Mouse (Mus musculus): ENCODE results near the gene Naa15. TPM values are rescaled to one million over a fixed set of nuclear protein-coding genes. Genes with fewer than 3 reads are reported as not detected.

Naa15 gene
- polyA plus RNA-seq, 1 experiment from 2014 or later, result 45.7 TPM

DNA sequence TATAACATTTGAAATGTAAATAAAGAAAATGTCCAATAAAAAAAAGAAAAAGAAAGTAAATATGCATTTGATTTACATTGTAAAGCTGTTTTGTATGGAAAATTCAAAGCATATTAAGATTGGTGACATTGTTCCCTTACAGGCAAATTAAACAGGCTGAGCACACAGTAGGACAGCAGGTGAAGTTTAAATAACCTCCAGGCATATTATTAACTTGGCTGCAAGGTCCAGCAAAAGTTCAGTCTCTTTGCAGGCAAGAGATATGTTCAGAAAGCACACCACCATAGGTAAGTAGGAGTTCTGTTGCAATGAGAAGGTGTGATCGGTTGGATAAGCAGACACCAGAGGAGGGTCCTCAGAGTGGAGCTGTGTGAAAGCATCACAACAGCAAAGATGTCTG, 83.0 kb downstream of the Naa15 start:
- Histone ChIP-seq H3K4me3 (ENCODE audit: low read depth, low read length) (no peak overlapping the region), H3K9ac (replicated peaks; ENCODE audit: low read depth, low read length) (no peak overlapping the region), H3K9me3 (ENCODE audit: control insufficient read depth, low read depth, low read length) (no peaks in the 10 kb centered on the region), H3K36me3 (ENCODE audit: control insufficient read depth, insufficient read depth, low read length) (peaks cover 13% of the 10 kb centered on the region), H3K4me1 (ENCODE audit: control insufficient read depth, insufficient read depth, low read length) (no peaks in the 10 kb centered on the region), H3K27ac (ENCODE audit: low read length) (no peak overlapping the region), H3K4me2 (replicated peaks; ENCODE audit: low read depth, low read length) (no peak overlapping the region), H3K27me3 (ENCODE audit: control insufficient read depth, insufficient read depth, low read length) (no peaks in the 10 kb centered on the region)
- ATAC-seq (ENCODE audit: insufficient number of reproducible peaks, insufficient read depth, low FRiP score, low read depth), result no peak
- 90% methylated on average over 1 of the region's 1 CpGs for WGBS

DNA sequence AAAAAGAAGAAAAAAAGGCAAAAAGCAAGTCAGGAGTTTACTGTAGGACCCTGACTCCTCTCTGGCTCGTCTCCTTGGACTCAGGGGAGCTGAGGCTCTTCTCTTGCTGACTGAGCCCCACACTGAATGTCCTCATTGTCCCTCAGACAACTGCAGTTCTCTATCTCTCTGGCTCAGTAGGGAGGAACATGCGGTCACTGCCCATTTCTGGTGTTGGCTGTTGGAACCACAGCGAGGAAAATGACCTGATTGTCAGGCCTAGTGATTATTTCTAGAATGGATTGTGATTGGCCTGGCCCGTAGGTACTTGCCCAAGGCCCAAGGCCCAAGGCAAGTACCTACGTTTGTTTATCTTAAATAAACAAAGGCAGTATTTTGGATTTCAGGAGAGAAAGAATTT, 83.7 kb downstream of the Naa15 start:
- Histone ChIP-seq H3K9me3 (ENCODE audit: control insufficient read depth, low read depth, low read length) (no peaks in the 10 kb centered on the region), H3K4me1 (ENCODE audit: control insufficient read depth, insufficient read depth, low read length) (no peaks in the 10 kb centered on the region), H3K4me3 (ENCODE audit: low read depth, low read length) (no peak overlapping the region), H3K36me3 (ENCODE audit: control insufficient read depth, insufficient read depth, low read length) (peaks cover 8% of the 10 kb centered on the region), H3K9ac (replicated peaks; ENCODE audit: low read depth, low read length) (no peak overlapping the region), H3K27ac (ENCODE audit: low read length) (no peak overlapping the region), H3K4me2 (replicated peaks; ENCODE audit: low read depth, low read length) (no peak overlapping the region), H3K27me3 (ENCODE audit: control insufficient read depth, insufficient read depth, low read length) (no peaks in the 10 kb centered on the region)
- 64% methylated on average over 5 of the region's 5 CpGs for WGBS
- no peak for ATAC-seq (ENCODE audit: insufficient number of reproducible peaks, insufficient read depth, low FRiP score, low read depth)

DNA sequence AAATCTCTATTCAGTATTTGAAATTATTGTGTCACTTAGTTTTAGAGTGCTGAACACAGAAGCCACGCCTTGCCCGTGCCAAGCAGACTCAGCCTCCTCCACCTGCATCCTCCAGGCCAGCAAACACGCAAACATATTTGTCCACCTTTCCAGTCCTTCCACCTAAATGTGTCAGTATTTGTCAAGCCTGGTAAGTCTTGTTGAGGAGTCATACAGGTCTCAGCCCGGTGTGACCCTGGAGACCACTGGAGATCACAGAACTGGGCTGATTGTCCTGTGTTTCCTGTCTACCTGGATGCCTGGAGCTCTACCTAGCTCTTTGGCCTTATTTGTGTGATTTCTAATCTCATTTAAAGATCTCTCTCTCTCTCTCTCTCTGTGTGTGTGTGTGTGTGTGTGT, 84.9 kb downstream of the Naa15 start:
- 90% methylated on average over 4 of the region's 4 CpGs for WGBS
- ATAC-seq (ENCODE audit: insufficient number of reproducible peaks, insufficient read depth, low FRiP score, low read depth), result no peak

DNA sequence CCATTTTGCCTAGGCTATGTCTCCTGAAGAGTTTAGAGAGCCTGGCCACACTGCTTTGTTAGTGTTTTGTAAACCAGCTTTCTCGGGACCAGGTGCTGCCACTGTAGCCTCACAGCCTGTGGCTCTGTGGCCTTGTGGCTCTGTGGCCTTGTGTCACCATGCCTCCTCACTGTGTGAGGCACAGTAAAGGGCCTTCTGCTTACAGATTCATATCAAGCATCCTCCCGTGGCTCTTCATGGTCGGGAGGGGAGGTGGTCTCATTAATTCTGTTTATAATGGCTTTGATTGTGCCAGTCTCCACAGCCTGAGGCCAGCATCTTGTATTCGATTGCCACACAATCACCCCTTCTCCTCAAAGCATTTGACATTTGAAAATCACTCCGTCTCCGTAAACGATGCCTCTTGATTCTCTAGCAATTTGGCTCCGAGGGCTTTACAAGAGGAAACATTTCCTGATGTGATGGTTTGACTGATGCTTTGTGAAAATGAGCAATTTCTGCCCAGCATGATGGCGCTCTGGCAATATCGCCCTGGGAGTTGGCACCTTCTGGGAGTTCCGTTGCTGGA, 89.5 kb downstream of the Naa15 start:
- ATAC-seq (ENCODE audit: insufficient number of reproducible peaks, insufficient read depth, low FRiP score, low read depth), result no peak
- 77% methylated on average over 11 of the region's 11 CpGs for WGBS

More for the DNA sequence above, 84.9 kb downstream of the Naa15 start:
- Histone ChIP-seq H3K9ac (replicated peaks; ENCODE audit: low read depth, low read length) (no peak overlapping the region), H3K27ac (ENCODE audit: low read length) (no peak overlapping the region), H3K36me3 (ENCODE audit: control insufficient read depth, insufficient read depth, low read length) (peaks cover 2% of the 10 kb centered on the region; the same call in 1 of the 2 replicates), H3K27me3 (ENCODE audit: control insufficient read depth, insufficient read depth, low read length) (no peaks in the 10 kb centered on the region), H3K4me3 (ENCODE audit: low read depth, low read length) (no peak overlapping the region), H3K4me1 (ENCODE audit: control insufficient read depth, insufficient read depth, low read length) (no peaks in the 10 kb centered on the region), H3K9me3 (ENCODE audit: control insufficient read depth, low read depth, low read length) (no peaks in the 10 kb centered on the region), H3K4me2 (replicated peaks; ENCODE audit: low read depth, low read length) (no peak overlapping the region)

DNA sequence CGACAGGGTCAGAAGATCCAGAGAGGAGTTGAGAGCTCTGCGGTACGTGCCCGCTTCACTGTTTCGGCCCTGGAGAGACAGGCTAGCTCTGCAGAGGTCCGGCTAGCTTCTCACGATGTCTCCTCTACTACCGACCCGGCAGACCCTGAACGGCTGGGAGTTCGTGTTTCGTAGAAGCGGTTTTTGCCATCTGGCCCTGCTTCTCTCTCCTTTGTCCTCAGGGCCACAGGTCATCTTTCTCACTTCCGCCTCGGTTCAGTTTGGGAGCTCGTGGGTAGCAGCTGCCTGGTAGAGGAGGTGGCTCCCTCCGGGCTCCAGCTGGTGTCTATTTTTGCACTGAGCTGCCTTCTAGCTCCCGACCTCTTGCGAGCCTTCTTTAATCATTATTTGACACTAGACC, 90.5 kb downstream of the Naa15 start:
- ATAC-seq (ENCODE audit: insufficient number of reproducible peaks, insufficient read depth, low FRiP score, low read depth), result no peak
- H3K4me3 ChIP-seq (ENCODE audit: low read depth, low read length), result no peak overlapping the region
- 64% methylated on average over 19 of the region's 19 CpGs for WGBS

More for the DNA sequence above, 89.5 kb downstream of the Naa15 start:
- no peaks in the 10 kb centered on the region for H3K9me3 ChIP-seq (ENCODE audit: control insufficient read depth, low read depth, low read length)
- no peak overlapping the region for H3K4me3 ChIP-seq (ENCODE audit: low read depth, low read length)
- no peak overlapping the region for H3K9ac ChIP-seq (replicated peaks; ENCODE audit: low read depth, low read length)
- H3K4me2 ChIP-seq (replicated peaks; ENCODE audit: low read depth, low read length), result no peak overlapping the region
- H3K4me1 ChIP-seq (ENCODE audit: control insufficient read depth, insufficient read depth, low read length), result no peaks in the 10 kb centered on the region
- H3K27ac ChIP-seq (ENCODE audit: low read length), result no peak overlapping the region
- no peaks in the 10 kb centered on the region for H3K27me3 ChIP-seq (ENCODE audit: control insufficient read depth, insufficient read depth, low read length)
- H3K36me3 ChIP-seq (ENCODE audit: control insufficient read depth, insufficient read depth, low read length), result no peaks in the 10 kb centered on the region

DNA sequence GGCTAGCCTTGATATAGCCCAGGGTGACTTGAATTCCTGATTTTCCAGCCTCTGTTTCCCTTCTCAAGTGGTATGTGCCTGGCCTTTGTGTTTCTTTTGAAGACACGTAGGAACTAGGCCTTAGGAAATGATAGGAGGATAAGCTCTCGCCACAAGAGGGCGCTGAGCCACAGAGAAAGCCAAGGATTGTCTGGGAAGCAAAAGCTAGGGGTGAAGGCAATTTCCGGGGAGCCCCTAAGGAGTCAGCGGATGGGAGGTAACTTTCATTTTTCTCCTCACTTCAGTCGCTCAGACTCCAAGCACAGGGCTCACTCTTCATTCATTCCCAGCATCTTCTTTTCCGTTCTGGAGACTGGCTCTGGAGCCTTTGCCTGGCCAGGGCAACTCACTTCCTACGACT, 96.0 kb downstream of the Naa15 start:
- no peaks in the 10 kb centered on the region for H3K36me3 ChIP-seq (ENCODE audit: control insufficient read depth, insufficient read depth, low read length)

More for the DNA sequence above, 90.5 kb downstream of the Naa15 start:
- Histone ChIP-seq H3K36me3 (ENCODE audit: control insufficient read depth, insufficient read depth, low read length) (no peaks in the 10 kb centered on the region), H3K4me1 (ENCODE audit: control insufficient read depth, insufficient read depth, low read length) (no peaks in the 10 kb centered on the region), H3K27me3 (ENCODE audit: control insufficient read depth, insufficient read depth, low read length) (no peaks in the 10 kb centered on the region), H3K4me2 (replicated peaks; ENCODE audit: low read depth, low read length) (no peak overlapping the region), H3K9ac (replicated peaks; ENCODE audit: low read depth, low read length) (no peak overlapping the region), H3K9me3 (ENCODE audit: control insufficient read depth, low read depth, low read length) (no peaks in the 10 kb centered on the region), H3K27ac (ENCODE audit: low read length) (no peak overlapping the region)

DNA sequence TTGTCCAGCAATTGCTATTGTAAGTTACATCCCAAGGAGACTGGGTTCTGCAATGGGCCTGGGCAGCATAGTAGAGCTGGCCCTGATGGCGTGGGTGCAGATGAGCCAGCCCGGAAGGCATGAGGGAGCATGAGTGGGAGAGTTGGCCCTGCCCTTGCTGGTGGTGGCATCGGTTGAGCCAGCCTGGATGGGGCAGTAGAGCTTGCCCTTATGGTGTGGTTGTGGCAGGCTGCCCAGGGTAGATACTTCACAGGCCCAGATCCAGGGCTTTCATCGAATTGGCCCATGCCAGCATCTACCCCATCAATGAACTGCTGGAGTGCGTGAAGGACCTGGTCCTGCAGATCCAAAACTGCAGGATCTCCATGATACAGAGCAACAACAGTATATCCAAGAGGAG, 97.0 kb downstream of the Naa15 start:
- Histone ChIP-seq H3K4me3 (ENCODE audit: low read depth, low read length) (no peak overlapping the region), H3K4me1 (ENCODE audit: control insufficient read depth, insufficient read depth, low read length) (no peaks in the 10 kb centered on the region), H3K27me3 (ENCODE audit: control insufficient read depth, insufficient read depth, low read length) (no peaks in the 10 kb centered on the region), H3K9ac (replicated peaks; ENCODE audit: low read depth, low read length) (no peak overlapping the region), H3K4me2 (replicated peaks; ENCODE audit: low read depth, low read length) (no peak overlapping the region), H3K9me3 (ENCODE audit: control insufficient read depth, low read depth, low read length) (no peaks in the 10 kb centered on the region), H3K27ac (ENCODE audit: low read length) (no peak overlapping the region), H3K36me3 (ENCODE audit: control insufficient read depth, insufficient read depth, low read length) (no peaks in the 10 kb centered on the region)
- ATAC-seq (ENCODE audit: insufficient number of reproducible peaks, insufficient read depth, low FRiP score, low read depth), result no peak
- WGBS, result 88% methylated on average over 5 of the region's 5 CpGs

More for the DNA sequence above, 96.0 kb downstream of the Naa15 start:
- no peak overlapping the region; the same call in 1 of the 2 replicates for H3K9ac ChIP-seq (replicated peaks; ENCODE audit: low read depth, low read length)
- H3K27ac ChIP-seq (ENCODE audit: low read length), result no peak overlapping the region
- ATAC-seq (ENCODE audit: insufficient number of reproducible peaks, insufficient read depth, low FRiP score, low read depth), result peak; percentile 63
- no peak overlapping the region for H3K4me3 ChIP-seq (ENCODE audit: low read depth, low read length)
- no peaks in the 10 kb centered on the region for H3K4me1 ChIP-seq (ENCODE audit: control insufficient read depth, insufficient read depth, low read length)
- H3K27me3 ChIP-seq (ENCODE audit: control insufficient read depth, insufficient read depth, low read length), result no peaks in the 10 kb centered on the region
- H3K9me3 ChIP-seq (ENCODE audit: control insufficient read depth, low read depth, low read length), result no peaks in the 10 kb centered on the region
- 32% methylated on average over 8 of the region's 8 CpGs for WGBS
- no peak overlapping the region; the same call in 1 of the 2 replicates for H3K4me2 ChIP-seq (replicated peaks; ENCODE audit: low read depth, low read length)

DNA sequence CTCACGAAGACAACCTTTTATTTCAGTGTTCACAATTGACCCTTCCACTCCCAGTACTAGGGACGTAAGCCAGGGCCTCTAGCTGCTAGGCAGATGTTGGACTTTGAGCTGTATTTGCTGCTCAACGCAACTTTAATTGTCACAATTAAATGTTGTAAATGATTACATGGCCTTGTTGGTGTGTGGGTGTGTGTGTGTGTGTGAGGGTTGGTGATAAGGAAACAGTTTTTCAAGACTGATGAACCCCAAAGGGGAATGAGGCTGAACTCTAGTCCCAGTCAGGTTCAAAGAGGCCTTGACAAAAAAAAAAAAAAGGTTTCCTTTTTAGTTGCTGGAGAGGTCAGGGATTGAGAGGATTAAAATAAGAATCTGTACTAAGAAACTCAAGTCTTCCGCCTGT, 102.5 kb downstream of the Naa15 start:
- Histone ChIP-seq H3K36me3 (ENCODE audit: control insufficient read depth, insufficient read depth, low read length) (peaks cover 25% of the 10 kb centered on the region; the same call in 1 of the 2 replicates), H3K4me3 (ENCODE audit: low read depth, low read length) (no peak overlapping the region), H3K27me3 (ENCODE audit: control insufficient read depth, insufficient read depth, low read length) (no peaks in the 10 kb centered on the region), H3K9ac (replicated peaks; ENCODE audit: low read depth, low read length) (no peak overlapping the region), H3K4me1 (ENCODE audit: control insufficient read depth, insufficient read depth, low read length) (no peaks in the 10 kb centered on the region), H3K9me3 (ENCODE audit: control insufficient read depth, low read depth, low read length) (no peaks in the 10 kb centered on the region), H3K4me2 (replicated peaks; ENCODE audit: low read depth, low read length) (no peak overlapping the region), H3K27ac (ENCODE audit: low read length) (no peak overlapping the region)
- WGBS, result 70% methylated on average over 4 of the region's 4 CpGs
- ATAC-seq (ENCODE audit: insufficient number of reproducible peaks, insufficient read depth, low FRiP score, low read depth), result no peak
